Mouse (Mus musculus): ENCODE data around the gene Hs3st1.
"Not testable (repeated sequence)": the region's sequence is repeated elsewhere in the genome, so short reads cannot be mapped to it uniquely, and the experiment has no call there.

The Hs3st1 gene

GRCm38 (mm10) chr5:39755375-39755774, at the start of gene Hs3st1:
TSS of gene Hs3st1 (minus strand) at chr5:39755475.
- not testable (repeated sequence) for DNase-seq (ENCODE audit: low spot score)

DNA sequence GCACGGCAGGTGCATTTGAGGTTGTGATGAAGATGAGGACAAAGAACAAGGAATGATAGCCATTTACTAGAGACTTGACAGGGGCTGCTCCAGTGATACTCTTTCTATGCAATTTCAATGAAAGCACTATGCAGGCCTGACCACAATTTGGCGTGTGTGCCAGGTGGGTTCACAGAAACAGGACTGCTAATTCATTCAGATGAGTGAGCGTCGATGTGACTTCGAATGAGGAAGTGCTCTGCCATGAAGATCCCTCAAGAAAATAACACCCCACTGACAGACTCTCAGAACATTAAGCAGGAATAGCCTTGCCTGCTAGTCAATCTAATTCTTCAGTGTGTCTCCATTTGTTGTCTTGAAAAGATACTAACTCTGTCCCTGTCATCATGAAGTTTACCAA, 49.4 kb upstream of the Hs3st1 start:
- no peak for DNase-seq (ENCODE audit: low spot score)

GRCm38 (mm10) chr5:39803941-39804340, 48.7 kb upstream of the Hs3st1 start:
- DNase-seq (ENCODE audit: low spot score) = no peak

- DNase-seq (ENCODE audit: low spot score) = no peak
Measured at GRCm38 (mm10) chr5:39803457-39803856, 48.2 kb upstream of the Hs3st1 start.

GRCm38 (mm10) chr5:39802110-39802509, 46.8 kb upstream of the Hs3st1 start:
- no peak for DNase-seq (ENCODE audit: low spot score)

GRCm38 (mm10) chr5:39777094-39777710, 21.9 kb upstream of the Hs3st1 start:
- DNase-seq (ENCODE audit: low spot score) = no peak

- DNase-seq (ENCODE audit: low spot score) = no peak
Measured at GRCm38 (mm10) chr5:39771680-39772348, 16.5 kb upstream of the Hs3st1 start.

DNA sequence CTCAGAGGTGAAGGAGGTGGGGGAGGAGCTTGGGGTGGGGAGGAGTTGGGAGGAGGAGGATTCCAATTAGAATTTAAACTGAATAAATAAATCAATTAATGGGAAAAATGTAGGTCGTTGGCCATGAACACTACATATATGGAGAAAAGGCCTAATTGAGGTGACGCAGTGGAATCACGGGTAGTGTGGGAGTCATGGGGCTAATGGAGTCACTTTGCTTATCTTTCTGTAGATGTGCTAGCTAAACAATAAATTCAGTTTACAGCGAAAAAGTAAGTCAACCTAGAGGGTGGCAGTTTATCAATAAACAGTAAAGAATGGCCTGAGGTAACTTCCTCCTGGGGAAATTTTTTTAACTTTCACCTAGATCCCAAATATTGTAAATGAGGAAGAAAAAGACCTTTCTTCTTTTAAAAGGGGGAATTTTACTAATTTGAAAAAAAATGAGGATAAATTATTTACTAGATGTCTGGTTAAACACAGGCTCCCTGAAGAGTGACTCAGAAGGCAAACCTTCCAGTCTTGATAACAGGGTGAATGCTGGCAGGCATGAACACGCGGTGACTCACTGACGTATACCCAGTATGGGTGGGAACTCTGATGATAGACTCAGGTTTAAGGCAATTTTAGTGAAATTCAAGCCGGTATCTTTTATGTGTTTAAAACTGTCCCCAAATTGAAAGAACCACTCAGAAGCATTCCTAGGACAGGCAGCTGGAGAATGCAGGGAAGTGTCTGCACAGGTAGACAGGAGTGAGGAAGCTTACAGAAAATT, 6.6 kb upstream of the Hs3st1 start:
- DNase-seq (ENCODE audit: low spot score) = no peak

GRCm38 (mm10) chr5:39758890-39759475, 3.7 kb upstream of the Hs3st1 start:
- no peak for DNase-seq (ENCODE audit: low spot score)

DNA sequence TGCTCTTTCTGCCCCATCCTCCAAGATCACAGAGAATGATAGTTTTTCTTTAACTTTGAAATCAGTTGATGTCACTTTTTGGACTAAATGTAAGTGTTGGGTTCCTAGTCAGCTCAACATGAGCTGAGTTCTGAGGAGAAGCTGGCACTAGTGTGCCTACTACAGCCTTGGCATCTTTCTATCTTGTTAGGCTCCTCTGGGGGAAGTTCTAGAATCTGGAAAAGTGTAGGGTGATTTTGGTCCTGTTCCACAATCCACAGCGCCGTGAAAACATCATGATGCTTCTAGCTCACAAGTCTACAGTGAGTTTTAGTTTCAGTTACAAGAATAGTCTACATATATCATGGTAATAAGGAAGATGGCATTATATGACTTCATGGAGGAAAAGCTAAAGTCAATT, 18.4 kb downstream of the Hs3st1 start:
- no peak for DNase-seq (ENCODE audit: low spot score)

DNA sequence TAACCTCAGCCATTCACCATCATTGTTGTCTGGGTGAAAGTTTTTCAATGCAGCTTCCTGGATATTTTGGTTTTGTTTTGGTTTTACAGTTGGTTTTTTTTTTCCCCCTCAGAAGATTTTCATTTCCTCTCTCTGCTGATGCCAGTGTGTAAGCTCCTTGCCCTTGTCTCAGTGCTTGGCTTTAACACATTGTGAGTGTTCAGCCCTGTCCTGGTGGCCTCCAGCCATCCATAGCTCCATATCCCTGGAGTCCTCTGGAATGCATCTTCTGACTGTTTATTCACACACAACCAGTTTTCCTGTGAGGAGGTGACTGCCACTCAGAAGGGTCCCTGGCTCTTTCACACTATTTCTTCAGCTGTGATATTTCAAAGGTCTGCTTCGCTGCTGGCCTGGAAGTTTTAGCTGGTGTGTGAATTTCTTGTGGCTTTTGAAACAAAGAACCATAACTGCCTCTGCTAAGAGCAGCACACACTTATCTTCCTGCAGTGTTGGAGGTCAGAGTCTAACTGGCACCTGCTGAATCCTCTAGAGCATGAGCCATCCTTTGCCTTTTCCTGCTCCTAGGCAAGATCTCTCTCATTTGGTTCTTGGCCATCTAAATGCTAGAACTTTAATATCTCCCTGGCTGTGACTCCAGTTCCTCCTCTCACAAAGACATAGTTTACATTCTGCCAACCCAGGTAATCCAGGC, 21.4 kb downstream of the Hs3st1 start:
- DNase-seq (ENCODE audit: low spot score) = no peak

- no peak for DNase-seq (ENCODE audit: low spot score)
Measured at GRCm38 (mm10) chr5:39733013-39733749, 22.1 kb downstream of the Hs3st1 start.

- no peak for DNase-seq (ENCODE audit: low spot score)
Measured at GRCm38 (mm10) chr5:39715694-39716550, 39.4 kb downstream of the Hs3st1 start.

GRCm38 (mm10) chr5:39715193-39715592, 40.1 kb downstream of the Hs3st1 start:
- no peak for DNase-seq (ENCODE audit: low spot score)

- no peak for DNase-seq (ENCODE audit: low spot score)
Measured at GRCm38 (mm10) chr5:39705539-39705938, 49.7 kb downstream of the Hs3st1 start.

DNA sequence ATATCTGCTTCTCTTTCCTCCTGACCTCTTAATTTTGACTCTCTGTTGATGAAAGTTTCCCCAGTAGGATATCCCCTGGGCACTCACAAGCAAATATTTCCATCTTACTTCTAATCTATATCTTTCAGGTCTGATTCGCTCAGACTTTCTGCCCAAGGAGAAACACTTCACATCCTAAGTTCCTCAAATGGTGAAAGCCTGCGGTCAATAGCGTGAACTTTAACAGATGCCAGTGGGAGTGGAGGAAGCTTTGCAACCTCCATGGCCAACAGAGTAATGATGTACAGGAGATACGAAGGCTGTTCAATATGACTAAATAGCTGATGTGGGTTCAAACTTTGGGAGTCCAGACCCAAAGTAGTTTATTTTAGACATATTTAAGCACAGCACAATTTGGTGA, 94.4 kb downstream of the Hs3st1 start:
- no peak for DNase-seq (ENCODE audit: low spot score)

- DNase-seq (ENCODE audit: low spot score) = no peak
Measured at GRCm38 (mm10) chr5:39659417-39659816, 95.9 kb downstream of the Hs3st1 start.

DNA sequence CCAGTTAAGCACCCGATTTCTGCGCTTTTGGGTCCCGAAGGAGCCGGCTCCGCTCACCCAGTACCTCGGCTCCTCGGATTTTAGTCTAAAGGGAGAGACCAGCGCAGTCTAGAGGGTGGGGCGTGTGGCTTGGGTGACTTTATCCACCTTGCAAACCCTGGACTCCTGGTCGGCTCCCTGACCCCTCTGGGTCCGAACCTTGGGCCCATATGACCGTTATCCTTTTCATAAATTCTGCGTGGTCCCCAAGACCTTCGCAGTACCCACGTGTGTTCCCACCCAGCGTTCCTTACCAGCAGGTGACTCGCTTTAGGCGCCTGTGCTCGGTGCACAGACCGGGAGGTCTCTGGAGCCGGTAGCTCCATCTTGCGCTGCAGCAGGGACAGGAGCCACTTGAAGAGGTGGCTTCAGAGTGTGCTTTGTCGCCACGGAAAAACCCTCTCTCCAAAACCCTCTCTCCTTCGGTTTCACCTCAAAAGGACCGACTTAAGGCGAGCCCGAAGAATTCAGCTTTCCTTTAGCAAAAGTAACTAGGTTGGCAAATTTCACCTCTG, 110.4 kb downstream of the Hs3st1 start:
- no peak for DNase-seq (ENCODE audit: low spot score)

GRCm38 (mm10) chr5:39643924-39644826, 111.1 kb downstream of the Hs3st1 start:
- DNase-seq (ENCODE audit: low spot score) = no peak
